Mouse (Mus musculus) B cell, adult 62 days (primary cell): Measurements from ENCODE around the gene Pcmt1. TPM values are rescaled to one million over a fixed set of nuclear protein-coding genes. Genes with fewer than 3 reads are reported as not detected.

ENCODE experiments used
- total RNA-seq: library from RNA; stranded (reverse); gene quantifications from 4 replicates; pipeline ENCODE4 v1.2.4, GENCODE M21; 2023

Gene Pcmt1
- 48.6 to 60.5 TPM (median 56.8 TPM) in 4 replicates for total RNA-seq

DNA sequence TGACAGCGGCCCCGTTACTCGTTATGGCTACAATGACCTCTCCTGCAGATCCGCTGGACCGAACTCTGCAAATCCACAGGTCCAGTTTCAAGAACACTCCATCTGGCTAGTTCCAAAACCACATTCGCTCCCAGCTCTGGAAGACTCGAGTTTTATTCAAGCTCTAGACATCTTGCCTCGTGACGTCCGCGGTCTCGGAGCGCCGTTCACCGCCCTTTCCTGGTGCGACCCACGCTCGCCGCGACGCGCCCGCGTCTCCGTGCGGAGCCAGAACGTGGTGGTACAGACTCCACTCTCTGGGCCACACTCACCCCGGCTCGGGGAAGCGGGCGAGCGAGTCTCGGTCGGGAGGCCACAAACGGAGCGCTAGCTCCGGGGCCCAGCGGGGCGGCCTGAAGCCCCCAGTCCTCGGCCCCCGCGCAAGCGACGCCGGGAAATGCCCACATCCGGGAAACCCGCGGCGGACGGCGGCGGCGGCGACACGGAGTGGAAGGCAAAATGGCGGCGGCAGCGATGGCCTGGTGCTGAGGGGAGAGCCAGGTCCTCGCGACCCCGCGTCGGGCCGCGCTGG lies at the start of gene Pcmt1, which contains the start of gene Lats1:
Gene Pcmt1, minus strand, starts transcription at position 406 of the 571 bp plus-strand sequence.
Gene Lats1, plus strand, starts transcription at position 484 of the 571 bp plus-strand sequence.

DNA sequence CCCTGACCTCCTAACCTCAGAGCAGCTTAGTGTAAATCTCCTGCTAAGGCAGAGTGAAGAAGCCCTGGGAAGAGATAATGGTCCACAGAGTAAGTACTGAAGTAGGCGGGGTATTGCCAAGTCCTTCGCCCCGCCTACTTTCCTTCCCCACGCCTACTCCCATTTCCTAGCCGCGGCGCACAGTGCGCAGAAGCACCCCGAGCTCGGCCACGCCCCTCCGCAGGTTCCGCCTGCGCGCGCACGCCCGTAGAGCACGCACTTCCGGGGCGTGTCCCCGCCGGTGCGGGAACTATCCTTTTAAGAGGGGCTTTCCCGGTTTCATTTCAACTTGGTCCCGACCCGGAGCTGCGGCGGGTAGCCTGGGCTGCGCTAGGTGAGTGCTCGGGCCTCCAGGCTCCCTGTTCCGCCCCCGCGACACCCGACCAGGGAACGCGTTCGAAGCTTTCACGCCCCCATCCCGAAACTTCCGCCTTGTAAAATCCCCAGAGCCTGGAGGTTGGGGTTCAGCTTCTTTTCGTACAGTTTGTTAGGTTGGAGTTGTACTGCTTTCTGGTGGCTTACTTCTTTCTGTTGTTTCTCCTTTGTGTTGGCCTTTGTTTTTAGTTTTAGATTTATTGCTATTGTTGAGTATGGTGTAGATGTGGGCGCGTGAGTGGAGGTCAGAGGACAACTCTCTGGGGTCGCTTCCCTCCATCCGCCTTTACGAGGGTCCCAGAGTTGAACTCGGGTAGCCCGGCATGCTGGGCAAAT lies 45.0 kb upstream of the Pcmt1 start, which contains the start of gene Katna1:
Gene Katna1, plus strand, starts transcription at position 250 of the 750 bp plus-strand sequence.

GRCm38 (mm10) chr10:7667342-7667802 lies 13.6 kb downstream of the Pcmt1 start, which contains the start of gene Nup43:
Gene Nup43, plus strand, starts transcription at chr10:7667503.

DNA sequence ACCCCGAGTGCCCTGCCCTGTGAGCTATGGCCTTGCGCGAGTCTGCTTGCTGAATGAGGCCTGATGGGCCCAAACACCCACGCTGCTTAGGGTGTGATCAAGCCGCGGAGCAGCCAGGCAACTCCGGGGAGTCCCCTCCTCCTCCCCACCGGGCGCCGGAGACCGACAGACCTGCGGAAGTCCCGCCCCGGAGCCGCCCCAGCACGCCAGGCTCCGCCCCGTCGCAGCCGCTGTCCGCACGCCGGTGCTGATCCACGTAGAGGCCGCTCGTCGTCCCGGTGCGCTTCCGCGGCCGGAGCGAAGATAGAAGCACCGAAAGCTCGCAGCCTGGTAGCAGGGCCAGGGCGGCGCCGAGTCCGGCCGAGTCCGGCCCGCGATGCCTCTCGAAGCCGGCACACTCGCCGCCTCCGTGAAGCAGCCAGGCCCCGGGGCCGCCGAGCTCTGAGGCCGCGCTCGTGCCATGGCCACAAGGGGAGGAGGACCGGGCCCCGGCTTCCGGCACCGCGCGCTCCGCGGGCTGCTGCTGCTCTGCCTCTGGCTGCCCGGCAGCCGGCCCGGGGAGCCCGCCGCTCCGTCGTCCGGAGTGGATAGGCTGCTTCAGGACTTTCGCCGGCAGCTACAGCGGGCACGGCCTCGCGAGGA lies 91.2 kb downstream of the Pcmt1 start, which contains the start of gene Lrp11:
Gene Lrp11, plus strand, starts transcription at position 209 of the 642 bp plus-strand sequence.

Other genes starting within 250 kb of the Pcmt1 start
- 2.0 to 4.0 TPM (median 3.6 TPM) in 4 replicates for gene Ulbp1, start 207.5 kb downstream of the Pcmt1 start, total RNA-seq
- gene Lrp11, start 91.3 kb downstream of the Pcmt1 start, total RNA-seq: 0.56 to 2.3 TPM (median 0.64 TPM) in 4 replicates
- gene Nup43, start 13.6 kb downstream of the Pcmt1 start, total RNA-seq: 9.5 to 10.7 TPM (median 10.0 TPM) in 4 replicates
- 41.9 to 44.2 TPM (median 42.3 TPM) in 4 replicates for gene Lats1, start 78 bp upstream of the Pcmt1 start, total RNA-seq
- 38.8 to 45.9 TPM (median 40.0 TPM) in 4 replicates for gene Katna1, start 44.9 kb upstream of the Pcmt1 start, total RNA-seq
- 46.2 to 58.8 TPM (median 50.4 TPM) in 4 replicates for gene Ginm1, start 111.7 kb upstream of the Pcmt1 start, total RNA-seq
- gene Ppil4, start 111.8 kb upstream of the Pcmt1 start, total RNA-seq: 76.5 to 83.2 TPM (median 81.5 TPM) in 4 replicates
- gene Zc3h12d, start 151.3 kb upstream of the Pcmt1 start, total RNA-seq: 43.1 to 47.4 TPM (median 45.6 TPM) in 4 replicates